15 mouse cellular contexts compared by ENCODE assay signal in the genomic region with DNA sequence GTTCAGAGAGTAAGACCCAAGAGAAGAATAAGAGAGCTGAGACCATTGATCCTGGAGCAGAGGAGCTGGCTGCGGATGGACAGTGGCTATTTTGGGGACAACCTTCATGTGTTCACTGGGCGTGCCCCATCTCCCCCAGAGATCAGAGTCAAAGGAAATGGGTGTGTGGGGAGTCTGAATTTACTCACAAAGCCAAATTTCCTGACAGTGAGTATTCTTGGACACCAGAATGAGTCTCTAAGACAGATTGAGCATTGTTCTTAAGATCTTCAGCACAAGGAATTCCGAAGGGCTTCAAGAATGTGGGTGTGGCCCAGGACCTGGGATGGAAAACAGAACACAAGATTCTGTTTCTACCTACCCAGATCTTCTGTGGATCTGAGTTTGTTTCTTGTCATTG.
A peak's percentile ranks its signal among the peaks of the same experiment; 100 is the strongest.
DNase-seq lines count a peak whose midpoint lies in the region; ATAC-seq and TF ChIP-seq lines count a peak whose summit lies in the region.
"Had no signal": no experiment of that assay in that cellular context is flagged by ENCODE, and none has a peak within 500 bp of the region (broad histone marks: within the 10 kb centered on the region; RNA-seq: fewer than 3 reads in every experiment).

No protein-coding gene starts in this region.

- H3K4me1 ChIP-seq in kidney, embryonic 16.5 days (ENCODE audit: insufficient read depth, low read length) = no peaks in the 10 kb centered on the region
- H3K4me1 ChIP-seq in hindbrain, embryonic 10.5 days (replicated peaks) = peaks cover under 1% of the 10 kb centered on the region

- 81% methylated on average over 3 of the region's 3 CpGs for WGBS in kidney, embryonic 16.5 days
- 87% methylated on average over 3 of the region's 3 CpGs for WGBS in hindbrain, embryonic 10.5 days

- no peaks in the 10 kb centered on the region for H3K36me3 ChIP-seq in kidney, embryonic 16.5 days (ENCODE audit: insufficient read depth, low read length)
- no peaks in the 10 kb centered on the region for H3K36me3 ChIP-seq in hindbrain, embryonic 10.5 days
- H3K36me3 ChIP-seq: hindbrain, embryonic 13.5 days; lung, embryonic 15.5 days had no signal

- peak overlapping the region; percentile 56 for H3K27ac ChIP-seq in gastrocnemius, adult 2 months
- H3K27ac ChIP-seq in kidney, embryonic 16.5 days (ENCODE audit: low read length) = no peak overlapping the region
- no peak overlapping the region for H3K27ac ChIP-seq in hindbrain, embryonic 10.5 days
- H3K27ac ChIP-seq: hindbrain, embryonic 13.5 days; lung, embryonic 15.5 days had no signal

- H3K4me2 ChIP-seq in kidney, embryonic 16.5 days (replicated peaks; ENCODE audit: low read depth, low read length) = no peak overlapping the region
- H3K4me2 ChIP-seq: hindbrain, embryonic 13.5 days; lung, embryonic 15.5 days had no signal

- ATAC-seq in kidney, embryonic 16.5 days (ENCODE audit: low FRiP score, low TSS enrichment) = no peak

- H3K27me3 ChIP-seq in kidney, embryonic 16.5 days (ENCODE audit: insufficient read depth, low read length) = no peaks in the 10 kb centered on the region
- no peaks in the 10 kb centered on the region for H3K27me3 ChIP-seq in hindbrain, embryonic 10.5 days (ENCODE audit: insufficient read depth, poor library complexity, severe bottlenecking)
- H3K27me3 ChIP-seq: hindbrain, embryonic 13.5 days; lung, embryonic 15.5 days had no signal

- no peak for DNase-seq in gastrocnemius, adult 2 months
- no peak for DNase-seq in gastrocnemius, adult 18-20 months (ENCODE audit: low spot score)
- peak; percentile 29 for DNase-seq in kidney, adult 18-20 months
- DNase-seq in kidney, adult 9 months = peak; percentile 66
- DNase-seq in lung, postnatal 10 days = peak; percentile 68
- DNase-seq in hindbrain, embryonic 10.5 days (ENCODE audit: low spot score) = no peak
- no peak for DNase-seq in spleen, adult 12 weeks (ENCODE audit: low spot score)
- DNase-seq: adrenal gland, postnatal 10 days; cerebellum, adult 8-10 months; liver; midbrain, embryonic 14.5 days; right cerebral cortex, postnatal 25 days had no signal

- H3K9ac ChIP-seq in kidney, embryonic 16.5 days (replicated peaks; ENCODE audit: low read length) = no peak overlapping the region
- H3K9ac ChIP-seq: hindbrain, embryonic 13.5 days; lung, embryonic 15.5 days had no signal

- intact Hi-C loops in gastrocnemius, adult 2 months (cut with DNase I) = no loop called here

- no peak for TF ChIP-seq CTCF in gastrocnemius, adult 2 months (IDR thresholded peaks at IDR 0.05)

- H3K9me3 ChIP-seq in kidney, embryonic 16.5 days (ENCODE audit: low read length) = no peaks in the 10 kb centered on the region
- no peaks in the 10 kb centered on the region for H3K9me3 ChIP-seq in hindbrain, embryonic 10.5 days
- H3K9me3 ChIP-seq: hindbrain, embryonic 13.5 days; lung, embryonic 15.5 days had no signal

- H3K4me3 ChIP-seq in gastrocnemius, adult 2 months = no peak overlapping the region
- H3K4me3 ChIP-seq in kidney, embryonic 16.5 days (ENCODE audit: low read length) = no peak overlapping the region
- H3K4me3 ChIP-seq in hindbrain, embryonic 10.5 days = no peak overlapping the region
- H3K4me3 ChIP-seq: hindbrain, embryonic 13.5 days; lung, embryonic 15.5 days had no signal

Comparison
In these comparisons a context has a peak if more than half of its experiments do, and no peak if none do; other contexts are left out.
1. DNase-seq: peak in kidney, adult 18-20 months (single experiment), kidney, adult 9 months (single experiment) and lung, postnatal 10 days (single experiment); none in gastrocnemius, adult 2 months (single experiment), gastrocnemius, adult 18-20 months (single experiment), hindbrain, embryonic 10.5 days (single experiment) and spleen, adult 12 weeks (single experiment).